Mouse (Mus musculus) left cerebral cortex, postnatal 36 days (tissue): ENCODE measurements around the gene Tiparp. TPM values are rescaled to one million over a fixed set of nuclear protein-coding genes. Genes with fewer than 3 reads are reported as not detected.
A peak's percentile ranks its signal among the peaks of the same experiment; 100 is the strongest.

Experiments
- DNase-seq, 2 experiments: peaks; one replicate each; pipeline ENCODE4 v3.0.0; 2021 to 2022; ENCODE audit warnings: low spot score in 2 of 2, mixed read lengths in 1 of 2
- intact Hi-C: fragments of 180-260 bp; cut with DNase I; formaldehyde crosslinking; loops from one replicate; pipeline ENCODE4 v1.15.1; 2025
- total RNA-seq, 2 experiments: library from RNA; stranded (reverse); gene quantifications; 2 replicates each; pipeline ENCODE4 v1.2.3; 2021

Gene Tiparp
- total RNA-seq, 2 experiments from 2014 or later: 9.8 to 11.9 TPM

DNA sequence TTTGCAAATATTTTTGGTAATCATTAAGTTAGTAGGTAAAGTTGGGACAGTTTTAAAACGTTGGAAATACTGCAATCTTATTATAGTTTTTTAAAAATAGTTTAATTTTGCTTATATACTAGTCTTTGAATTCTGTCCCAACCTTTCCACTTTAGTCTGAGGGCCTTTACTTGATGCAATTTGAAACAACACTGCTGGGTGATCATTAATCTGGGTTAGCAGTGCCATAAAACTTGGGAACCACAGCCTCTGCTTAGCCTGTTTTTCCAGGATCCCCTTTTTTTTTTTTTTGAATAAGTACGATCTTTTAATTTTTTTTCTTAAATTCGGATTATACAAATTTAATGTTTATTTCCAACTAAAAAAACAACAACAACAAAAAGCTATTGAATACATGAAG lies 1.0 kb upstream of the Tiparp start:
- no peak for DNase-seq
- intact Hi-C loops: loop anchor here (5.0 kb wide), 2 partner anchors 85 to 400 kb away; no protein-coding TSS in a partner anchor

DNA sequence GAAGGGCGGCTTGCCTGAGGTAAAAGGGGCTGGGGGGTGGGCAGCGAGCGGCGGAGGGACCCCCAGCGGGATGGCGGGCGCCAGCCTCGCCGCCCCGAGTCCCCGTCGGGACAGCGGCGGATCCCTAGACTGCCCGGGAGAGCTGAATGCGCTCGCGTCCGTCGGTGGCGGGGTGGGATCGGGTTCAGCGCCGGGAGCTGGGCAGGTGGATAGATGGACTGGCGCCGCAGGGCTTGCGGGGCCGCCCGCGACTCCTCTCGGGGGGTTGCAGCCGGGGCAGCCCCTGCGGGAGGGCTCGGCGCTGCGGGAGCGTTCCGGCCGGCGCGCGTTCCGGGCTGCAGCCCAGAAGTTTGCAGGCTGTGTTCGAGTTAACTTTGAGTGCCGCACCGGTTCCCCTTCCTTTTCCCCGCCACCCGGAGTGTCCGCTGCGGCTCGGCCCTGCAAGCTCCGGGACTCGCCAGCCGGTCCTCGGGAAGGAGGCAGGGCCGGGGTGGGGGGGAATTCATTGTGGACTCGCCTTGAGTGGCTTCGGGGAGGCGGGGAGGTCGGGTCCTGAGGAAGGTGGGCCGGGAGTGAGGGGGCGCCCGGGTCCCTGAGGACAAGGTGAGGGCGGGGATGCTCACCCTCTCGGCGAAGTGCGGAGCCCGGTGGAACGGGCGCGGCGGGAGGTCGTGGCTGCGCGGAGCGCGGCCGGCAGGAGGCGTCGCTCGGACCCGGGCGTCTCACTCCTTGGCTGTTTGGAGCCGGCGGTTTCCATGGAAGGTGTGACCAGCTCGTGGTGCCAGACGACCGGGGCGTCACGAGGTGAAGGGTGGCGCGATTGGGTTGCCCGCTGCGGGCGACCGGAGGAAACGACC lies 632 bp downstream of the Tiparp start:
- peak; percentile 61 to 64 for DNase-seq
- intact Hi-C loops: loop anchor here (2.0 to 5.0 kb wide), 5 partner anchors 87 to 398 kb away; partner anchors contain the start of gene Lekr1

DNA sequence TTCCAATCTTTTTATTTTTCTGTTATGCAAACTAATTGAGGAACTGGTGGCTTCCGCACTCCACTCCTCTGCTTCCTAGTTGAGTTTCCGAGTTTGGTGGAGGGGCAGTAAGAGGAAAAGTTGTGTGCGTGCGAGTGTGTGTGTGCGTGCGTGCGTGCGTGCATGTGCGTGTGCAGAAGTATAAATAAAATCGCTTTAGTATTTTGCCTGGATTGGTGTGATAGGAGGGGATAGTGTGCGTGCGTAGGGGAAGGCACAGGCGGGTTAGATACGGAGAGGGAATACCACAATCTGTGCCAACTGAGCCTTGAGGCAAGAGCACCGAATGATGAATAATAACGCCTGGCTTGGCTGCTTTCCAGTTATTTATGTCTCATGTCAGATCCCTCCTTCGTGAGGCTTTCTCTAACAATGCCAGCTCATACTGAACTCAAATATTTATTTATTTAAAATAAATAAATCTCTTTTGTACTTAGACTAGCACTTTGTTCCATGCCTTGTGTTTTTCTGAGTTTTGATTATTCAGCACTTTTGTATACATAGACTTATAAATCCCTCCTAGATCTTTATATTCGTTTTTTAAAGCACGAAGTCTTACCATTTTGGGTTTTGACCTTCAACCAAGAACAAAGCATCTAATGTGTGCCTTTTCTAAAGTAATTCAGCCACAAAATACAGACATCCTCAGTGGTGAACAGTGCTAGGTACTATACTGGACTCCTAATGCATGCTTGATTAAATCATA lies 1.4 kb downstream of the Tiparp start:
- DNase-seq: no peak
- intact Hi-C loops: loop anchor here (2.0 to 5.0 kb wide), 5 partner anchors 87 to 398 kb away; partner anchors contain the start of gene Lekr1

DNA sequence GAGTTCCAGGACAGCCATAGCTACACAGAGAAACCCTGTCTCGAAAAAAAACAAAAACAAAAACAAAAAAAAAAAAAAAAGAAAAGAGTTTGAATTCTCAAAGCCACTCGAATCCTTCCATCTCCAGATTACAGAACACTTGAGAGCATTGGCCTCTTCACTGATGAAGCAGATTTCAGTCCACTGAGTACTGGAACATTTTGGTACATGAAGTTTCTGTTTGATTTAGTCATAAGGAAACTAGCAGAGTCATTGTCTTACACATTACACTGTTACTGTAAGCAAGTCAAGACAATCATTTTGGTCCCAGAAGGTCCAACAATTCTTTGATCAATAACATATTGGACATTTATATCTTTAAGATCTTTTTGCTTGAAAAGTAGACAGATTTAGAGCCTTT lies 4.8 kb downstream of the Tiparp start:
- intact Hi-C loops: no loop called here
- DNase-seq: no peak

DNA sequence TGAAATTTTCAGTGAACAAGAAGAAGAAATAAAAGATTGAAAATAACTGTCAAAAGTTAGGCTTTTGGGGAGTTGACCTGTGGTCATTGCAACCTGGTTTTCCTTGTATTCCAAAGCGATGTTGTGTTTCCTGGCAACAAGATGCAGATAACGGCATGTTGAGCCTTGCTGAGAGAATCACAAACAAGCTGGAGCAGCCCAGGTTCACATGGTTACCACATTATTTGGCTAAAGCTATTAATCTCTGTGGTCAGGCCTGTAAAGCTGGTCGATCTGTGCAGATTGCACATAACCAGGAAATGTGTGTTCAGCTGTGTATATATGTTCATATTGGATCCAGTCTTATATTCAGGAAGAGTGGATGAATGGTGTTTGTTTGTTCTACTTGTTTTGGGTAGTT lies 5.4 kb downstream of the Tiparp start:
- no peak for DNase-seq
- intact Hi-C loops: no loop called here

DNA sequence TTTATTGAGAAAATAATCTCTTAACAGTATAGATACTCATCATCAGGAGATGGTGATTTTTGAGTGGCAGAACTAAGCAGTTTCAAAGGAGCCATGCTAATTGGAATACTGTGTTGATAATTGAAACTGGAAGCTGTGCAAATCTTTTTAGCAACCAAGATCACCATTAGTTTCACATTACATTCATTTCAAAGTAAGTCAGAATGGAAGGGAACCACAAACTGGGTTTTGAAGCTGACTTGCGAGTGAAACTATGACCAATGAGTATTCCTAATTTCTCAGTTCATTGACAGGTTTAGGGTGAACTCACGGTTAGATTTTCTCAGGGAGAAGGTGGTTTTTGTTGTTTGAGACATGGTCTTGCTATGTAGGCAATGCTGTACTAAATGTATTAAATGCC lies 6.3 kb downstream of the Tiparp start:
- intact Hi-C loops: no loop called here

DNA sequence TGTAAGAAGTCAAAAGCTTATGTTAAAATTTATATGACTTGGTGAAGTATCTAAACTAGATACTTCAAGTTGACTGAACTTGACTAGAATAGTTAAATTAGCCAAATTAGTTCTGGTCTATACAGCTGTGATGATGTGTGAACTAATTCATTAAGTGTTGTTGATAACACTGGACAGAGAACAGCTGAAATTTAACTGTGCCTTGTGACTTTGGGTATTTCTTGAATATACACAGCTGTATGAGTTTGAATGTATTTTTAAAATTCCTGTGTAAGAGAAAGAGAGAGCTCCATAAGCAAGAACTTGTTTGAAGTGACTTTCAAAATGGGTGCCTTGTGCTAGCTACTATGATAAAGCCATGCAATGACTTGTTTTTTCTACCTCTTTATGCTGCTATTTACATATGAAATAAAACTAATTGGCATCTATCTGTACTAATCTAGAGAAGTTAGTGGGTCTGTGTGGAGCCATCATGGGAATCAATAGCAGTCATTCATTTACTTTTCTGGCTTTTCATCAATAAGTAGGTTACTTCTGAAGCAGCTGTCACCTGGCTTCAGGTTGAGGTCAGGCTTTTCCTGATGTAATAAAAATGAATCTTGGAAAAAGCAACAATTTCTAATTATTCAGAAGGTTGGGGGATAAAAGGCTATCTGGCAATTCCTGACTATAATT lies 7.0 kb downstream of the Tiparp start:
- no peak for DNase-seq

More for the DNA sequence above, 6.3 kb downstream of the Tiparp start:
- DNase-seq: no peak

DNA sequence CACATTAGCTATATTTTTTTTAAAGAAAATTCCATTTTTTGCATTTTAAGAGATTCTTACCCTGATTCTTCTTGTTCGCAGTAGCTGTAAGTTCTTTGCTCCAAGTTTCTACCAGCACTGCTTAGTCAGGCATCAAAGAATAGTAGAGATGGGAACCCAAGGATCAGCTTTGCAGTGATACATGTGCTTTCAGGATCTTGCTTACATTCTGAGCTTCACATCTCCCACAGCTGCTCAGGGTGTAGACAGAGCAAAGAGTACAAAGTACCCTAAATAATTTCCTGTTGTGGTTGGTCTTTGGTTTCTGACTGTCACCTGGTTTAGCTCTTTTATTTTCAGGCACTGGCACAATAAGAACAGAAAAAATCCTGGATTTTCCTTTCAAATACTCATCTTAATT lies 9.1 kb downstream of the Tiparp start:
- DNase-seq: no peak
- intact Hi-C loops: no loop called here

More for the DNA sequence above, 7.0 kb downstream of the Tiparp start:
- intact Hi-C loops: no loop called here

DNA sequence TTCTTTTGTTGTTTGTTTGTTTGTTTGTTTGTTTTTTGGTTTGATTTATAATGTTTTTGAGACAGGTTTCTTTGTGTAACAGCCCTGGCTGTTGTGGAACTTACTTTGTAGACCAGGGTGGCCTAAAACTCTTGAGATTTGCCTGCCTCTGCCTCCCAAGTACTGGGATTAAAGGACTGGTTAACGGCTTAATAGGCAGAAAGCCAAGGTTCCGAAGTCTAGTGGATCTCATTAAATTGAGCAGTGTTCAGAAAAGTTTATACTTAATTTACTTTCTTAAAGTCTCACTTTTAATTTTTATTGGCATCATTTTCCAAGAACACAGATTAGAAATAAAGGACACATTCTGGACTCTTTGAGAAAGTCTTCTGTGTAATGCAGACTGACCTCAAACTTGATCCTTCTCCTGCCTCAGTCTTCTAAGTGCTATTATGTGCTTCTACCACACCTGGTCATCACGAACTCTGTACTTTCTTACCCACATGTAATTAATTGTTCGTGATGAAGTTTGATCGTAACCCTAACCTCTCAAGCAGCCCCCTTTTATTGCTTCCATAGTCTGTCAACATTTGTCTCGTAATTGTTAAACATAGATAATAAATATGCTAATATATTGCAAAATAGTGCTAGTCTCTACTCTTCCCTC lies 12.8 kb downstream of the Tiparp start:
- no peak for DNase-seq
- intact Hi-C loops: no loop called here

DNA sequence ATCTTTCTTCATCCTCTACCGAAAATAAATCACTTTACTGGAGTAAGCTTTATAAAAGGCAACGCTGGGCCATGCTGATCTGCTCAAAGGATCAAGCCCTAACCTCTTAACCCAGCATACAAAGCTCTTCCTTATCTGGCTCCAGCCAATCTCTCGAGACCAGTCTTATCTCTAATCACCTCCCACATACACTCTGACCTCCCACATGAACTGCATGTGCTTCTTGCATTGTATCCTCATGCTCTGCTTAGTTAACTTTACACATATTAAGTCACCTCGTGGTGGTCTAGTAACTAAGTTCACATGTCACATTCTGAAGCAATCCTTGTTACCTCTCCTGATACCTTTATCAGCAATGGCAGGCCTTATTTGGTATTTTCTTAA lies 13.3 kb downstream of the Tiparp start:
- intact Hi-C loops: no loop called here
- no peak for DNase-seq

DNA sequence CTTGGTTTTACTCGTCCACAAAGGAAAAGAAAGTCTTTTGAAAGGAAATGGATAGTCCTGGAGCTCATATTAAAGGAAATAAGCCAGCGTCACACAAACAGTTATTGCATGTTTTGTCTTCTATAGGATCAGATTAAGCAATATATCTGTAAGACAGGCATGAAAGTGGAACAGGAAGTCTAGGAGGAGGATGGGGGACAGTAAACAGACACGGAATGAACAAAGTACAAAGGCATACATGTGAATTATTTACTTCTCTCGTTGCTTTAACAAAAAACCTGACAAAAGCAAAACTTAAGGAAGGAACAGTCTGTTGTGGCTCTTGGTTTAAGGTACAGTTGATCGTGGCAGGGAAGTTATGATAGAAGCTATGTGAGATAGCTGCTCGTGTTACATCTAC lies 21.6 kb downstream of the Tiparp start:
- no peak for DNase-seq
- intact Hi-C loops: no loop called here

DNA sequence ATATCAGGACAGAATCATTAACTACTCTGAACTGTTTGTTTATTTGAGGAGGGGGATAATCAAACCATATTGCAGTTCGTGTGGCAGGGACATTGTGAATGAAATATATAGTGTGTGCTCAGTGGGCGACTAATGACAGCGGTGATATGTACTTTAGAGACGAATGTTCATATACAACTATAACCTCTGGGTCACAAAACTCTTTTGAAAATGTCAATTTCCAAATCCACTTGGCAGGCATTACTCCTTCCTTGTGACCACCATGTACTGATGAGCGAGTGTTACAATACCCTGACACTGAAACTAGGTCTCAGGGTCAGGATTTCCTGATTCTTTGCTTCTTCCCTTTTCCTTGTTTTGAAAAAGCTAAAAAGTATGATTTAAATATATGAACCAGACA lies 22.9 kb downstream of the Tiparp start:
- intact Hi-C loops: no loop called here

DNA sequence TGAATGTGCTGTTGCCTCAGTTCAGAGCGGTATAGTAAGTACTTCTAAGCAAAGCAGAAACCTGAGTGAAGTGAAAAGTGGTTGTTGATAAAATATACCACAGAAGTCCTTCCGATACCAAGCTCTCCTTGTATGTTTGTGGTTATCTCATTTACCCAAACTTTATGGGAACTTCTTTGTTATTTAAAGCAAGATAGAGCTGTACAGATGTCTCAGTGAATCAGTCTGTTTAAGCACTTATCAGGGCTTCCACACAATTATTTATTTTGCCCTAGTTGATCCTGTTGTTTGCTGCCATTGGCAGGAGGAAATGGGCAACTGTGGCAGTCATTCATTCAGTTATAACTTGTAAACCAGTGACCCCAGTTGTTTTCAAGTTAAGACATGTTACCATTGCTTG lies 26.4 kb downstream of the Tiparp start:
- intact Hi-C loops: no loop called here
- no peak for DNase-seq

More for the DNA sequence above, 22.9 kb downstream of the Tiparp start:
- no peak for DNase-seq

DNA sequence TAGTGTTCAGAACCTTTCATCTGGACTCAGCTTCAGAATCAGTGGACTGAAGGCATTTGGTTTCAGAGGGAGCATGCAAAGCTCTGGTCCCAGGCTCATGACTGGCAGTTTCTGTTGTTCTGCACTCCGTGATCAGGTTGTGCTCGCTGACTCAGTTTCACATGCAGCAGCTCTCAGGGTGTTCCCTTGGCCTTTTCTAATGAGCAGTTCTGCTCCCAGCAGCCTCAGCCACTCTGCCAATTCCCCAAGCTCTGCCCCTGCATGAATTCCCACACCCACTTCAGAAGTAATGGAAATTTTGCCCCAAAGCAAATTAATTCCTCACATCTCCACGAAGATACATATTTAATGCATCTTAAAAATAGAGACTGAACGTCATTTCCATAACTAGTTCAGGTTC lies 30.5 kb downstream of the Tiparp start:
- intact Hi-C loops: no loop called here
- peak in 1 of 2 experiments; percentile 9 for DNase-seq

DNA sequence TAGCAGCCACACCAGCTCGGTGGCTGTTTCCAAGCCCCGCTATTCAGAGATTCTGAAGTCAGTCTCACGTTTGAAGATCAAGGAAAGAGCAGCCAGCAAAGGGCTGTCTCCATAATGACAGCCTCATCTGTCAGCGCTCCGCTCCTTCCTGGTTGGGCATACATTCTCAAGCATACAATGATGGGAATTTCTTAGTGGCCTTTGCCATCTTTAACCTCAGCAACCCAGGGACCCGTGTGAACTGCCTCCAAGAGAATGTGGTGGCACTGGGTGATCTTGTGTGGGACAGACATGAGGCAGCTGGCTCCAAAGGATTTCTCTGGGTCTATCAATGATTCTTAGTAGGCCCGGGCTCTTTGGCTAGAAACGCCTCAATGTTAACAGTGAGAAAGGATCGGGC lies 34.0 kb downstream of the Tiparp start:
- DNase-seq: no peak
- intact Hi-C loops: no loop called here

DNA sequence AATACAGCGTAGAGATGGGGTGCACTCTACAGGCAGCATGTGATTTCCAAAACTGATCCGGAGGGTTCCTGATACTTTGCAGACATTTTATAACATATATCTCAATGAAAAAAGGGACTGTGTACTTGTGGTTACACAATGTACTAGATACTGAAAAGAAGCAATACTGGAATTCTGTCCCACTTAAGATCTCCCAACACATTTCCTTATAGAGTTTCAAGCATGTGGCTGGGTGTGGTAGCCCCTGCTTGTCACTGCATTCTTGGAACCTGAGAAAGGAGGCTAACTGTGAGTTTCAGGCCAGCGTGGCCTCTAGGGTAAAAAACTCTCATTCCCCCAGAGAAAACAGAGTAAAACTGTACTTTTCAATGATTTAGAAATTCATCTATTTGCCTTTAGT lies 34.5 kb downstream of the Tiparp start:
- intact Hi-C loops: no loop called here
- no peak for DNase-seq

DNA sequence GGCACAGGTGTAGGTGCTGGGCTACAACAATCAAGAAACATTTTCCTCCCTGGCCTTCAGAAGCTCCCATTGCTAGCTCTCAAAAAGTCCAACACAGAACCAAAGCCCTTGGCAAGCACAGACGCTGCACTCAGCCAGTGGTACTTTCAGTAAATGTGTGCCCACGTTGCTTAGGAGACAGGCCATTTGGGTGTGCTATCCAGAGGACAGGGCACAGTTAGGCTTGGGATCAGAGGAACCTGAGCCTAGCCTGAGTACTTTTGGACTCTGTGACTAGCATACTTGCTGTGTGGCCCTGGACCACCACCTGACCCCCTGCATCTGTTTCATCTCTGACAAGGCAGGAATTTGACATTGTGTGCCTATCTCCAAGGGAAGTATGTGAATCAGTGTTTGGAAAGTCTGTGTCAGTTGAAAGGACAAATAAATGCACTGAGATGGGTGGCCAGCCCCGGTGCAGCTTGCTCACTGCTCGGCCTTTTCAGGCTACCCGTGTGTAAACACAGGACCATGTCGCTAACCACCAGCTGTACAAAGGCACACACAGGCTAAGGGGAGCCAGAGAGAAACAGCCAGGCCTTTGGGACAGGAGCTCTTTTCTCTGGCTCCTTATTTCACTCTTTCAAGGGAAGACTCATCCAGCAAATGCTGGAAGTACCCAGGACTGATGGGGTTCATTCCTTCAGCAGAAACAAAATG lies 35.9 kb downstream of the Tiparp start:
- intact Hi-C loops: no loop called here
- DNase-seq: no peak

DNA sequence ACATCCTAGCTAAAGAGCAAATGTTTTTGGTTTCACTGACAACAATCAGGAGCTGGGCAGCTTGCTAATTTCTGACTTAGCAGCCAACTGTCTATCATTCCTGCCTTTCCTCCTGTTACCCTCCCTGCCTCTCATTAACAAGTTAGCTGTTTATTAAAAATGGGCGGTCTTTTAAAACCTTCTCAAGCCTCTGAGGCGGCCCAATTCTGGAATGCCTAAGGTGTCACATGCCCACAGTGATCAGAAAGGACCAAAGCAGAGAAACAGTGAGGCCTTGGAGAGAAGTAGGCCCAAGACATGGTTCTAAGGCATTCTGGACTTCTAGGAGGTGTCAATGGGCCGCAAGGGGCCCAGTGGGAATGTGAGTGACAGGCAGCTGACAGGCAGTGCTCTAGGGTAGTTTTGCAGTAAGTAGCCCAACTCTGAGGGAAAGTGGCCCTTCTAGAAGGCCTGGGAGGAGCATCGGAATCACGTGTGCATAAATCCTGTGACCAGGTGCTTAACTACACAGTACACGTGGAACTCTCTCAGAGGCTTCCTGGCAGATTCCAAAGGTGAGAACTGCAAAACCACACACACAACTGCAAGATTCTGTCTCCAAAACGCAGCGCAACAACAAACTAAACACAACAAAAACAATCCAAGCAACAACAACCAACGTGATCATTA lies 37.6 kb downstream of the Tiparp start:
- no peak for DNase-seq
- intact Hi-C loops: no loop called here

DNA sequence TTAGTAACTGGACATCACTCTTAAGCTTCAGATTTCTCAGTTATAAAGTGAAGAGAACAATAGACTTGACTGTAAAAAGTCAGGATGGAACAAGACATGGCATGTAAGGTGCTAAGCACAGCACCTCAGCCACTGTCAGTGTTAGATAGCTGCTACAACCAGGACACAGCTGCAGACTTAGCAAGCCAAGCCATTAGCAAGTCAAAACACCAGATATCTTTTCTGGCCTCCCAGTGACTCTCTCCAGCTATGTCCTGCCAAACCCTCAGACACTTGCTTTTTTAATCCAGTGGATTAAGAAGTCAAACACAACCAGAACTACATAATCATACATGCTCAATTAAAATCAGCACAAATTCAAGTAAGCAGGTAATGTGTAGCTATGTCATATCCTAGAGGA lies 41.7 kb downstream of the Tiparp start:
- intact Hi-C loops: no loop called here
- DNase-seq: no peak
